Mouse (Mus musculus): ENCODE data around the gene Tbc1d16.

The Tbc1d16 gene

GRCm38 (mm10) chr11:119206562-119206961 lies 21.7 kb downstream of the Tbc1d16 start:
- DNase-seq, result no peak

GRCm38 (mm10) chr11:119205738-119206137 lies 22.6 kb downstream of the Tbc1d16 start:
- no peak for DNase-seq

GRCm38 (mm10) chr11:119203423-119203822 lies 24.9 kb downstream of the Tbc1d16 start:
- DNase-seq, result no peak

DNA sequence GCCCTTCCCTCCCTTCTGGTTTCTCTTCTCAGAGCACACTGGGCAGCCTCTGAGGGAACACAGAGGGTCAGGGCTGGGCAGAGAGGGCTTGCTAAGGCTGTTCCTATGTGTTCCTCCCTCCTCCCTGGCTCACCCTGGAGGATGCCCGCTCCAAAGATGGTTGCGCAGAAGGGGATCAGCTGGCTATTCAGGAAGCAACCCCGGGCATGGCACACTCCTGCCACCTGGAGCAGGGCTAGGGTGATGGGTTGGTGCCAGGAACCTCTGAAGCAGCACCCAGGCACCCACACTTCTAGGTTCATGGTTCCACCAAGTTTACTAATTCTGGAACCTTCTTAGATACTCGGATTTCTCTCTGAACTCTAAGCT lies 29.1 kb downstream of the Tbc1d16 start:
- DNase-seq, result no peak

GRCm38 (mm10) chr11:119198564-119199232 lies 29.6 kb downstream of the Tbc1d16 start:
- DNase-seq, result peak; percentile 79

DNA sequence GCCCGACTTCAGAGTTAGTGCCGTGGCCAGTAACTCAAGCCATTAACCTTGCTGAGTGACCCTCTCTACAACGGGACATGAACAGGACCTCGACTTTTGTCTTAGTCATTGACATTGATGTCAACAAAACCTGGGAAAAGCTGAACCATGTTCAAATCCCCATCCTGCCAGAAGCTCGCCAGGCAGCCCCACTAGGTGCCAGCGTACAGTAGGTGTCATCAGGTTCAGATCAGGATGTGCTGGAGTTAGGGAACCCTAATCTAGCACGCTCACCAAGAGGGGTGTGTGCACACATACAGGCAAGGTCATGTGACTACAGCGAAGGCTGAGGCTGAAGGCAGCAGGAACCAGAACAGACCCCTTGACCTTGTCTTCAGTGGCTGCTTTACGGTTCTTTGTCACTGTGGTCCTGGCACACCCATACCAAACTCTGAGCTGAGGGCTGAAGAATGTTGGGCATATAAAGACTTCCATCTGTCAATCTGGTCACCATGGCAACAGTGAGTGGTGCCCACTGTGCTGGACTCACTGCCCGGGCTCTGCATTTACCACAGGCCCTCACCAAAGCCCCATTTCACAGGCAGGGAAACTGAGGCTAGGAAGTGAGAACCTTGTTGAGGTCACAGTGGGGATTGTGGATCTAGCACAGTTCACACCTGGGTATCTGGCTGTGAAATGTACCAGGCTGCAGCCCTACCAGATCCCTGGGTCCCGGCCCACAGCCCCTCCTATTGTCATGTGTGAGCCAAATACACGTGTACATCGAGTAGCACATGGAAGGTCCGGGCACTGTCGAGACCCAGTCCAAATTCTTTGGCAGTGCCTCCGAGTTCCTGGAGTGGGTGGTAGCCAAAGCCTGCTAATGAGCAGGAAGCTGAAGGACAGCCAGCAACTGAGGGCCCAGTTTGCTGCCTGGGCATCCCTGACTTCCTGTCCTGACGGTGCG lies 30.4 kb downstream of the Tbc1d16 start:
- peak; percentile 40 for DNase-seq

DNA sequence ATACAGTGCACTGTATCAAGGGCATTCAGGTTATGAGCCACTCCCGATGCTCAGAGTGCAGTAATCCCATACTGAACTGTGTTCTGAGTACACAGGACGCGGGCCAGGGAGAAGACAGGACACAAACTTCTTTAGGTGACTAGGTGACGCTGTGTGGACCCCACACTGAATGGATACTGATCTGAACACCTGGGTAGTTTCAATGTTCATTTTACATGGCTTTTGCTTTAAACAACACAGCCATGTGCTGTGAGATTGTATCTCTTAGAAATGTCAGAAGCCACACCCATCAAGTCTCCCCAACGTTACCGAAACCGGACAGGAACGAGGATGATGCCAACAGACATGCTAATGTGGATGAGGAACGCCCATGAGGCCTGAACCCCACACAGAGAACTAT lies 35.7 kb downstream of the Tbc1d16 start:
- no peak for DNase-seq

DNA sequence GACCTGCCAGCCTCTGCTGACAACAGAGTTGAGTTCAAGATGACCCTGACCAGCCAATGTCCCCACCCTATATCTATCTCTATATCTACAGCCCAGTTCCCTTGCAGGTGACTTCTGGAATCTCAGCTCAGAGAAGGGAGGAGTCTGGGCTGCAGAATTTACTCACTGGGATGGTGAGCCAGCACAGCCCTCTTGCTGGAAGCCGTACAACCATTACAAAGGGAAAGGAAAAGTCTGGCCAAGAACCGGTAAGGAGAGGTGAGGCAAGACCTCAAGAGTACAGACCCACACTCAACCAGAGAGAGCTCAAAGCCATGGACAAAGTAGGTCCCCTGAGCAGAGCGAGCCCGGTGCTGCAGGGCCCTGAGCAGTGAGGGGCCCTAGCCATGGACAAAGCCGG lies 36.1 kb downstream of the Tbc1d16 start:
- DNase-seq, result no peak

- DNase-seq, result no peak
These were observed 36.7 kb downstream of the Tbc1d16 start for GRCm38 (mm10) chr11:119191606-119192081.

- peak; percentile 60 for DNase-seq
These were observed 37.8 kb downstream of the Tbc1d16 start for GRCm38 (mm10) chr11:119190498-119190897.

GRCm38 (mm10) chr11:119189319-119189718 lies 39.0 kb downstream of the Tbc1d16 start:
- DNase-seq, result no peak

GRCm38 (mm10) chr11:119188389-119188788 lies 39.9 kb downstream of the Tbc1d16 start:
- DNase-seq, result no peak

DNA sequence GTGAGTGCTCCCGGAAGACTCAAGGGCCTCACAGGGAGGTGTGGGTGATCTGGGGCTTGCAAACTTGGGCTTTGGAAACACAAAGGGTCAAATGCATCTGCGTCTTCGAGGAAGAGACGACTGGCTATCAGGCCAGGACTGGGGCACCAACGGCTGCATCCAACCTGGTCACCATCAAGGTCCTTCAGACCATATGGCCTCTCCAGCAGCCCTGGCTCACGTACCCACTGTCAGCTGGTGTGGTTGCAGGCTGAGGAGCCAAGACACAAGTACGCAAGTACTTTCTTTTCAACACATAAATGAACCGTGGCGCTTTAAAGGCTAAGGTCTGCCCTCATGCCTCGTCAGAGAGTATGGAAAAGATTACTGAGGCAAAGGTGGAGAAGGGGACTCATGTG lies 40.5 kb downstream of the Tbc1d16 start:
- DNase-seq, result no peak

DNA sequence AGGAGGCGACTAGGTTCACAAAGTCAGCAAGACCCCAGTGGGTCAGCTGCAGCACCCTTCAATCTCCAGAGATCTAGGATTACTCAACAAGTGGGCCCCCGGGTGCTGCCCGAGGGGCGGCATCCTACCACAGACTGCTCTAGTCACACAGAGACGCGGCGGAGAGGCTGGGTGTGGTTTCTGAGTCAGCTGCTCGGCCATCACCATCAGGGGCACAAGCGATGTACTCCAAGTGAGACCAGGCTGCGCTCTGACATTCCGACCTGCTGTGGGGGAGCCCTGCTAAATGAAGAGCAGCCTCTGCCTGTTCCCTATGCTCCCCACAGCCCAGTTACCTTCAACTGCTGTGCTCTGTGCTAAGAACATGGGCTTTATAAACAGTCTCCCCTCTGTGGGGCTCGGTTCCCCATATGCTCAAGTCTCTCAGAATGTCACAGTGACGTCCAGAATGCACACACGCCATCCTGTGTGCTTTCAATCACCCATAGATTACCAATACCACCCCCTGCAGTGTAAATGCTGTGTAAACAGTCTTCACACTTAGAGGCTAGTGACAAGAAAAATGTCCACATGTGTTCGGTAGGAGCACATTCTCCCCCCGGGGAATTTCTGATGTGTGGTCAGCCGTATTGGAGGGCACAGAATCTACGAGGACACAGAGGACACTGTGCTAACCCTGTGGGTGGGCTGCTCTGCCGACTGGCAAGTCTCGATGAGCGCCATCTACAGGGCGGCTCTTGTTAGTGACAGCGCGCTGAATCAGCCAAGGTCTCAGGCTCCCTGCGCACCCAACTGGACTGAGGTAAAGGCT lies 41.1 kb downstream of the Tbc1d16 start:
- DNase-seq, result peak; percentile 61

GRCm38 (mm10) chr11:119186381-119186780 lies 41.9 kb downstream of the Tbc1d16 start:
- no peak for DNase-seq

DNA sequence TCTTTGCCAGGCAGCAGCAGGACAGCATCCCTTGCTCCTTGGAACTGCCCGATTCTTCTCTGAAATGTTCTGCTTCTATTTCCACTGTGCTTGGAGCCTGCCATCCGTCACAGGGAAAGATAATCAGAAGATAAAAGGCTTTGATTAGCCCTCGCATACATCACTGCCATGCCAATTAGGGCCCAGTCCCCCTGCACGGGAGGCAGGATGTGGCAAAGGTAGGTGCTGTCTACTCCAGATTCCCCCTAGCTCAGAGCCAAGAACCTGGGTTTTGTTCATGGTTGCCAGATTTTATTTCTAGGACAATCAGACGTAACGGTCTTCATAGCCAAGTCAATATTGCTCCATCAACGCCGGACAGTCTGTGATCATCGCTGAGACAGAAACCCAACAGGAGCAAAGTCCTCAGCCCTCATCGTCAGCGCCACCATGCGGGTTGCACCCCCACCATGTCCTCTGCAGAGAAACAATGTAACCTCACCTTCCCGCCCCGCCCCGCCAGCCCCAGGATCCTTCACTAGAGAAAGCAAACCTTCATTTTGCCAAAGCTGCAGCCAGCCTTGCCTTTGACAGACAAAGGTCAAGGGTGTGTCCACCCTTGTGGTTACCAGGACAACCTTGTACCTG lies 44.5 kb downstream of the Tbc1d16 start:
- no peak for DNase-seq

- no peak for DNase-seq
These were observed 46.4 kb downstream of the Tbc1d16 start for GRCm38 (mm10) chr11:119181861-119182395.

GRCm38 (mm10) chr11:119180824-119181582 lies 47.3 kb downstream of the Tbc1d16 start:
- DNase-seq, result no peak

DNA sequence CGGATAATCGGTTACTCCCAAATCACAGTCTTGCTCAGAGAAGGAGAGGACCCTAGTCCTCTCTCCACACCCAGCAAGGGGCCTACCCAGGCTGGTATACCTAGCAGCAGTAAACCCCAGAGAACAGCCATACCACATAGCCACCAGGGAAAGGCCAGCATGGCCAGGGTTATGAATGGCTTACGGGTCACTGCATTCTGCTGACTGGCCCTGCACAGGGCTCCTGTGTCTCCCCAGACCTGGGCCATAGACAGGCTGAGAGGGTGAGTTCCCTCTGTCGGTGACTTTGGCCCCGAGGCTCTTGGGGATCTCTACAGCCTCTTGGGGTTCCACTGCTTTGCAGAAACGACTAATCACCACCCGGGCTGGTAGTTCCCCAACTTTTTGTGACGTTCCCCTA lies 50.0 kb downstream of the Tbc1d16 start:
- no peak for DNase-seq

- DNase-seq, result no peak
These were observed 51.7 kb downstream of the Tbc1d16 start for GRCm38 (mm10) chr11:119176389-119177179.

- DNase-seq, result no peak
These were observed 56.7 kb downstream of the Tbc1d16 start for GRCm38 (mm10) chr11:119171588-119171987.
